Mouse (Mus musculus) lung, postnatal 0 days (tissue): ENCODE measurements around the gene Batf.

Source experiments
- CTCF ChIP-seq: IDR thresholded peaks from 2 replicates; pipeline ENCODE4 v1.5.1; 2016; ENCODE audit warnings: antibody characterized with exemption, mild to moderate bottlenecking
- EP300 ChIP-seq: IDR thresholded peaks from 2 replicates; pipeline ENCODE4 v1.6.1; 2016; ENCODE audit warnings: antibody characterized with exemption, mild to moderate bottlenecking, control low read depth

DNA sequence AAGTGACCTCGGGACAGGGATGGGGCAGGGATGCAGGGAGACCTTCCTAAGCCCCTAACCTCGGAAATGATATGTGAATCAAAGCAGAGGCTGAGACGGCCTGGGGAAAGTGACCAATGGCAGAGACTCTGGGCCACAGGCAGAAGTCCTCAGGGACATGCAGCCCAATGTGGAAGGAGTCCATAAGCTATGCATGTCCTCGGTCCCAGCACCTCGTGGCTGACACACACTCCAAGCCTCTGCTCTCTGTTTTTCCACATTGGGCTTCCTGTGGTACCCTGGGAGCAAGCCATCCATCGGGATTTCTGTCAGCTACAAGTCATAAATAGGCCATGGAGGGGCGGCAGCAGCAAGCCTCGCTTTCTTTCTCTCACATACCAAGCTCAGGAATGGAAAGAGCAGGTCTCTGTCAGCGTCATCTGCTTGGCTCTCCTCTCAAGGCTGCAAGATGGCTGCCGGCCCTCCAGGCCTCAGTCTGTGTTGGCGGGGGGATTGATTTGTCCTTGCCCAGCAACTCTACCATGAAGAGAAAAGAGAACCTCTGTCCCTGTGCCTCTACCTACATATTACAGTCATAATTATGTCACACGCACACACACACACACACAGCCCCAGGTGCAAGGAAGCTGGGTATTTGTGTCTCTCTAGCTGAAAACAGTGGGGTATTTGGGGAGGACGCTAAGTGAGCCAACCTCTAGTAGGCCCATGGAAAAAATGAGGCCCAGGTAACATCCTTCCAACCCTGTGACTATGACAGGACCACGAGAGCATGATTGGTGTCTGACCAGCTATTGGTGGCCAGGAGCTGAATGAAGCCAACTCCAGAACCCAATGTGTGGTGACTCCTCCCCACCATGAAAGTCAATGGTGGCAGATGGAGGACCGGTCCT lies 15.9 kb downstream of the Batf start:
- TF ChIP-seq CTCF = no peak
- TF ChIP-seq EP300 = no peak
